Mouse (Mus musculus): Measurements from ENCODE around the gene Fam171a2.
"Not testable (repeated sequence)": the region's sequence is repeated elsewhere in the genome, so short reads cannot be mapped to it uniquely, and the experiment has no call there.

The Fam171a2 gene

DNA sequence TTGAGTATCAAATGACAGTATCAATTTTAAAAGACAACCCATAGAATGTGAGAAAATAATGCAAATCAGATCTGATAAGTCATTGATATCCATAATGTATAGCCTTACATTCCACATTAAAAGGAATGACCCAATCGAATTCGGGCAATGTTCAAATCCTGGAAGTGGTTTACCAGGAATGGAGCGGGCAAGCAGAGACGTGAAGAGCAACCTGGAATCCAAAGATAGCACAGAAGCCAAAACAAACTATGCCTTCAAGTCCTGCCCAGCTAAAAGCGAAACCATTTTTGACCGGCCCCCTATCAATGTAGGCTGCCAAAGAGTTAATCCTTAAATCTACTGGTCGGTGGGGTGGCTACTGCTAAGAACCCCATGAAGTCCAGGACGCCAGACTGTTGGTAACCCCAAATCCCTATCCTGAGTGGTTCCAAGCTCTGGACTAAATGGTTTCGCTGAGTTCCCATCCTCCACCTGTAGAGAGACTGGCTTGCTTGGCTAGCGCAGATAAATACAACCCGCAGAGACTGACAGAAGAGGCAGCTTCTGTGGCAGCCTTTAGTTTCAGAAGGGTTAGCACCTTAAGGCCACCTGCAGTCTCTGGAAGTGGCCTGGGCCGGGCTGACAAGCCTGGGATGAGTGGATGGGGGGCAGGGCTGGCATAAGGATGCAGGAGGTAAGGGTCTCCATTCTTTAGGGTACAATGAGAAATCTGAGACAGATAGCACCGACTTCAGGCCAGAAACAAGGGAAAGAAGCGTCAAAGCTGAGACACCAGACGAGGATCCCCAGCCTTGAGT lies 54.8 kb downstream of the Fam171a2 start:
- DNase-seq = no peak

- not testable (repeated sequence) for DNase-seq
Observed at GRCm38 (mm10) chr11:102389436-102389835, 58.0 kb downstream of the Fam171a2 start.
